Mouse (Mus musculus) monocyte, adult 5-6 weeks (primary cell): ENCODE data around the gene Gm14137. TPM values are rescaled to one million over a fixed set of nuclear protein-coding genes. Genes with fewer than 3 reads are reported as not detected.
A peak's percentile ranks its signal among the peaks of the same experiment; 100 is the strongest.

ENCODE experiments used
- ATAC-seq: fragments of 153-309, 156-312 bp; replicated peaks from 2 replicates; pipeline ENCODE4 v1.8.0; 2017; ENCODE audit warnings: mild to moderate bottlenecking; ENCODE audit not compliant: low TSS enrichment, insufficient number of reproducible peaks, severe bottlenecking, poor library complexity, low FRiP score
- total RNA-seq: library from RNA; stranded (forward); fragments of 200-1000, 200-491, 200-594 nt; gene quantifications from 3 replicates; pipeline ENCODE4 v1.2.3, GENCODE M21; 2017

The Gm14137 gene
- total RNA-seq, 1 experiment from 2014 or later = not detected

- peak; percentile 98 for ATAC-seq
Measured at GRCm38 (mm10) chr2:119208344-119209175, 34.3 kb downstream of the Gm14137 start, which contains the start of the genes Zfyve19 and Dnajc17. Zfyve19 (plus strand) TSS chr2:119208617. Dnajc17 (minus strand) TSS chr2:119208795.

GRCm38 (mm10) chr2:119209176-119209507, 34.8 kb downstream of the Gm14137 start:
- no peak for ATAC-seq

Other genes starting within 250 kb of the Gm14137 start
- gene Chst14, start 248.0 kb upstream of the Gm14137 start, total RNA-seq = 2.7 to 4.7 TPM in 2 of 3 replicates, not detected in the other
- gene Ccdc32, start 145.1 kb upstream of the Gm14137 start, total RNA-seq = 11.1 to 22.1 TPM (median 15.6 TPM) in 3 replicates
- gene Rpusd2, start 139.7 kb upstream of the Gm14137 start, total RNA-seq = 3.7 to 5.5 TPM (median 4.3 TPM) in 3 replicates
- gene Knl1, start 127.4 kb upstream of the Gm14137 start, total RNA-seq = 2.5 to 4.6 TPM (median 2.6 TPM) in 3 replicates
- gene Rad51, start 61.7 kb upstream of the Gm14137 start, total RNA-seq = 0.53 to 2.4 TPM (median 2.3 TPM) in 3 replicates
- gene Rmdn3, start 17.5 kb upstream of the Gm14137 start, total RNA-seq = 22.5 to 29.1 TPM (median 25.2 TPM) in 3 replicates
- 3.9 TPM in 1 of 3 replicates, not detected in the others for gene Gchfr, start 6.7 kb upstream of the Gm14137 start, total RNA-seq
- gene Zfyve19, start 34.1 kb downstream of the Gm14137 start, total RNA-seq = 8.2 to 38.8 TPM (median 16.5 TPM) in 3 replicates
- gene Dnajc17, start 34.3 kb downstream of the Gm14137 start, total RNA-seq = 35.4 to 53.6 TPM (median 46.3 TPM) in 3 replicates
- not detected in 3 replicates for gene Ppp1r14d, start 55.4 kb downstream of the Gm14137 start, total RNA-seq
- gene Spint1, start 62.9 kb downstream of the Gm14137 start, total RNA-seq = 1.5 TPM in 1 of 3 replicates, not detected in the others
- 0.48 TPM in 1 of 3 replicates, not detected in the others for gene Rhov, start 96.8 kb downstream of the Gm14137 start, total RNA-seq
- 20.7 to 33.0 TPM (median 21.1 TPM) in 3 replicates for gene Vps18, start 114.2 kb downstream of the Gm14137 start, total RNA-seq
- gene Dll4, start 151.3 kb downstream of the Gm14137 start, total RNA-seq = 0.19 to 0.85 TPM in 2 of 3 replicates, not detected in the other
- gene Chac1, start 176.7 kb downstream of the Gm14137 start, total RNA-seq = 0.49 TPM in 1 of 3 replicates, not detected in the others